Mouse (Mus musculus) cerebellum, adult 11 months (tissue): Measurements from ENCODE around the gene F830045P16Rik.
A peak's percentile ranks its signal among the peaks of the same experiment; 100 is the strongest.
"Not testable (repeated sequence)": the region's sequence is repeated elsewhere in the genome, so short reads cannot be mapped to it uniquely, and the experiment has no call there.

Experiments
- DNase-seq: peaks from one replicate; pipeline ENCODE4 v3.0.0; 2022

Gene F830045P16Rik

GRCm38 (mm10) chr2:129544919-129545318 is 8.5 kb upstream of the F830045P16Rik start:
- peak; percentile 97 for DNase-seq

DNA sequence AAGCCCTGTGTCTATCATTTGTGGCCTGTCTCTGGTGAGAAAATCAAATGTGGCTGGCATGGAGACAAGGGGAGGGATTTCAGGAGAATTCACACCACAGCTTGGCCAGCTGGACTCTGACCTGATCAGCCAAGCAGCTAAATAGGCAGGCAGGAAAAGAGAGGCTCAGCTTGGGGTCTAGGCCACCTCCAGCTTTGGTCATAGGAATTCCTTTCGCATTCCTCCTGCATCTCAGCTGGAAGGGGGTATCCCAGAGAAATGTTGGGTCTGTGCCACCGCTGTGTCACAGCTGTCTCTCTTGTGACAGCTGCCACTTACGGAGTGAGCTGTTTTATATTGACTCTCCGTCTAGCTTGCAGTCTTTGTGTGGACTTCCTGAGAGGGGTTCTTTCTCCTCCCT is 8.0 kb upstream of the F830045P16Rik start:
- DNase-seq = peak; percentile 89

- DNase-seq = no peak
These were observed 3.6 kb upstream of the F830045P16Rik start for GRCm38 (mm10) chr2:129540036-129540435.

GRCm38 (mm10) chr2:129539175-129539574 is 2.8 kb upstream of the F830045P16Rik start:
- no peak for DNase-seq

GRCm38 (mm10) chr2:129537926-129538325 is 1.5 kb upstream of the F830045P16Rik start:
- no peak for DNase-seq

GRCm38 (mm10) chr2:129537360-129537759 is 958 bp upstream of the F830045P16Rik start:
- DNase-seq = no peak

GRCm38 (mm10) chr2:129536926-129537325 is 524 bp upstream of the F830045P16Rik start:
- DNase-seq = no peak

DNA sequence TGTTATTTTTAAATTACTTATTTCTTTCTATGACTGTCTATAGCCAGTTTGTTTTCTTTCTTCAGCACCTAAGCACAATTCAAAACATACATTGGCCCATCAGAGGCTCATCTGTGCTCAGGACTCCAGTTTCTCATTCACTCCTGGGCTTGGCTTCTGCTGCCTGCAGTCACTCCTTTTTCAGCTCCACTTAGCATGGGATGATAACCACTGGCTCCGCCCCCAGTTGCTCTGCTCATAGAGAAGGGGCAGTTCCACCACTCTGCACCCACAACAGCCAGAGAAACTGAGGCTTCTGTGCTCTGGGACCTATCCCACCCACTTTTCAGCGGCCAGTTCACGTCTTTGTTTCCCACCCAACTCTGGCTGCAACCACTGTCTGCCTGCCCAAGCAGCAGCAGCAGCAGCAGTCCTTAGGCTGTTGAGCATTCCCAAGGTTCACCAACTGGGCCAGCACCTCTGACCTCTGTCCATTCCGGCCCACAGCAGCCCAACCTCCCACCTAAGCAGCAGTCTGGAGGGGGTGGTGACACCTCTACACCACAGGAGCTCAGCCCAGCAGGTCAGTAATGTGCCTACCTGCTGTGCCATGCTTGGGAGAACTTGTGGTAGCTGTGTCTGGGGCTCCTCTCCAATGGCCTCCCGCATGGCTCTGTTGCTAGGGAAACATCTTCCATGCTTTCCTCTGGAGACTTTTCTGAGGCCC is 1.4 kb downstream of the F830045P16Rik start:
- peak; percentile 6 for DNase-seq

- no peak for DNase-seq
These were observed 4.5 kb downstream of the F830045P16Rik start for GRCm38 (mm10) chr2:129531890-129532289.

DNA sequence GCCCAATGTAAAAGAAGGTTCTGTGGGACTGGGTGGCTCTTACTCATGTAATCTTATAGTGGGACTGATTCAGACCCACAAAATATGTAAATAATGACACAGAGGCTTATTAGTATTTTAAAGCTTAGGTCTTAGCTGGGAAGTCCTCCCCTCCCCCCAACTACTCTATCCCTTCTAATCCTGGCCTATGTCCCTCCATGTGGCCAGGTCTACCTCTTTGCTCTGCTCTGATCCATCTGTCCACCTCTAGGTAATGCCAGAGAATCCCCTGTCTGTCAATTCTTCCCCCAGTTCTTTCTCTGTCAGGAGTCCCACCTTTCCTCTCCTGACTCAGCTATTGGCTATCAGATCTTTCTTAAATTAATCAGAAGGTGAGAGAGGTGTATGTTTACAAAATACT is 5.3 kb downstream of the F830045P16Rik start:
- DNase-seq = no peak

GRCm38 (mm10) chr2:129529297-129530209 is 6.8 kb downstream of the F830045P16Rik start:
- peak; percentile 89 for DNase-seq

GRCm38 (mm10) chr2:129527916-129528315 is 8.5 kb downstream of the F830045P16Rik start:
- no peak for DNase-seq

DNA sequence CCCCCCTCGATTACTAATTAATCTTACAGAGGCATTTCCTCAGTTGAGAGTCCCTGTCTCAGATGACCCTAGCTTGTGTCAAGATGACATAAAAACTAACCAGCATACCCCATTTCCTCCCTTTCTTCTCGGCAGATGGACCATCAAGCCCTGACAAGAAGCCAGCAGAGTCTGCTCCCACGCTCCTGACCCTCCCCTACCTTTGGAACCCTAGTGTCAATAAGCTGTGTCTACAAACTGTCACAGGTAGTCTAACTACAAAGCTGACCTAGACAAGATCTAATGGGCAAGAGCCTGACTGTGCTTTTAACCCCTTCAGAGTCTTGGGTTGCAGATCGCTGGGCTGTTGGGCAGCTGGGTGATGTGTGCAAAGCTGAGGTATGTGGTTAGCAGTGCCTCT is 10.1 kb downstream of the F830045P16Rik start:
- DNase-seq = no peak

GRCm38 (mm10) chr2:129525644-129526043 is 10.8 kb downstream of the F830045P16Rik start:
- DNase-seq = no peak

- no peak for DNase-seq
These were observed 17.9 kb downstream of the F830045P16Rik start for GRCm38 (mm10) chr2:129518526-129518925.

DNA sequence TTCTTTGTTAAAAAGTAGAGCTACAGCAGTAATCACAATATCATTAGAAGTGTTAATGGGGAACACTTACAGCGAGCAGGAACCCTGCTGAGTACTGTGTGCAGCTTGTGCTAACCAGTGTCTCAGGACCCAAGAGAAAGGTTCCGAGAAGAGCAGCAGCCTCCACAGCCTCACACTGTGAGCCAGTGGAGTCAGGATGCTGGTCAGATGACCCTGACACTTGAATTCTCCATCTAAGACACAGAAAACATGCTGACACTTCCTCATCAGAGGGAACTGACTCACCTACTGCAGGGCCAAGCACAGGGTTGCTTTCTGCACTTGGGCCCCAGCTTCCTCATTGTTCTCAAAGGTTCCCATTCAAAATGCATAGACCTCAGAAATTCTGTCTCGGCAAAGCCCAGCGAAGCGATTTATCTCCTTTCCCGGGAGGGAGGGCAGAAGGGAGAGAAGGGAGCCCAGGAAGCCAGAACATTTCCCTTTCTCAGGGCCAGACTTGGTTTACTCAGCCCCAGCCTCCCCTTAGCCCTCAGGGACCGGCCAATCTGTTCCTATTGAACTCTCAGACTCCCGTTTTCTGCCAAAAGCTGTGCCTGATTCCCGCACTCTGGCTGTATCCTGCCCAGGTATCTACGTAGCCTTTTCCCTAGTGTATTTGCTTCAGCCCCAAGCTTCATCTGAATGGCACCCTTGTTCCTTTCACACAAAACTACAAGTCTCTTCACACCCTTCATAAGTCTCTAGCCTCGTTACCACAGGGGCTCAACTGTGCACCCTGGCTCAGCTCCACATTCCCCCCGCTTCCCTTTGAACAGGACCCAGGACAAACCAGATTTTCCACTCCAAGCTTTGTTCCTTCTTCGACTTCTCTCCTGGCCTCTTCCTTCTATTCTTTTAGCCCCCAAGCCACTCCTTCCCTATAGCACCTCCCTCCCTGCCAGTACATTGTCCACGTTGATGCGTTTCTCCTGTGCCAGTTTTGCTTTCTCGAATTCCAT is 21.2 kb downstream of the F830045P16Rik start:
- DNase-seq = no peak

DNA sequence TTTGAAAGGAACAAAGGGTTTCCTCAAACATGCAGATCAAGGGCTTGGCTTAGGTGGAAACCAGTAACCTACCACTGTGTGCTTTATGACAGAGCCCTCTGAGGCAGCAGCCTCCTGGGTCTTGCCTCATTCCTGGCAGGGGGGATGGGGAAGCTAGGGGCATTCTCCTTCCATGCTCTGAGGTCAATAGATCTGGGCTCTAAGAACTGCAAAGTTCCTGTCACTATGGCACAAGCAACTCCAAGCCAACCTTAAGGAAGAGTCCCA is 22.1 kb downstream of the F830045P16Rik start:
- DNase-seq = no peak

GRCm38 (mm10) chr2:129513546-129514400 is 22.6 kb downstream of the F830045P16Rik start:
- DNase-seq = no peak

DNA sequence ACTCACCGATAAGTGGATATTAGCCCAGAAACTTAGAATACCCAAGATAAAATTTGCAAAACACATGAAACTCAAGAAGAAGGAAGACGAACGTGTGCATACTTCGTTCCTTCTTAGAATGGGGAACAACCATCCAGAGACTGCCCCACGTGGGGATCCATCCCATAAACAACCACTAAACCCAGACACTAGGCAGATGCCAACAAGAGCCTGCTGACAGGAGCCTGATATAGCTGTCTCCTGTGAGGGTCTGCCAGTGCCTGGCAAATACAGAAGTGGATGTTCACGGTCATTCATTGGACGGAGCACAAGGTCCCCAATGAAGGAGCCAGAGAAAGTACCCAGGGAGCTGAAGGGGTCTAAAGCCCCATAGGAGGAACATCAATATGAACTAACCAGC is 24.3 kb downstream of the F830045P16Rik start:
- DNase-seq = not testable (repeated sequence)

DNA sequence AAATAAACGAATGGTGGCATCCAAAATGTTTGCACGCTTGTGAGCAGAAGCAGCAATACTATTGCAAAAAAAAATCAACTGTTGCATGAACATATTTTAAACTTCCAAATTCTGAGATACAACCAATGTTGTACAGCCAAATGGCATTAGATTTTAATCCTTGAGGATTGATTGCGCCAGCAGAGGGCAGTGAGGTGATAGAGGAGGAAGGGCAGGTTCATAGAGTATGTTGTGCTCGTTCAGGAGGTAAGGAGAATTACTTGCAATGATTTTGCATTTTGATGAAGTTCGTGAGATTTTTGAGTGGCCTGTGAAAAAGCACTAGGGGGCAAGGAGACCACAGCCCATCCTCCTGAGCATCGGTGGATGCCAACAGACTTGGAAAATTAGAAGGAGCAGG is 33.8 kb downstream of the F830045P16Rik start:
- peak; percentile 64 for DNase-seq

DNA sequence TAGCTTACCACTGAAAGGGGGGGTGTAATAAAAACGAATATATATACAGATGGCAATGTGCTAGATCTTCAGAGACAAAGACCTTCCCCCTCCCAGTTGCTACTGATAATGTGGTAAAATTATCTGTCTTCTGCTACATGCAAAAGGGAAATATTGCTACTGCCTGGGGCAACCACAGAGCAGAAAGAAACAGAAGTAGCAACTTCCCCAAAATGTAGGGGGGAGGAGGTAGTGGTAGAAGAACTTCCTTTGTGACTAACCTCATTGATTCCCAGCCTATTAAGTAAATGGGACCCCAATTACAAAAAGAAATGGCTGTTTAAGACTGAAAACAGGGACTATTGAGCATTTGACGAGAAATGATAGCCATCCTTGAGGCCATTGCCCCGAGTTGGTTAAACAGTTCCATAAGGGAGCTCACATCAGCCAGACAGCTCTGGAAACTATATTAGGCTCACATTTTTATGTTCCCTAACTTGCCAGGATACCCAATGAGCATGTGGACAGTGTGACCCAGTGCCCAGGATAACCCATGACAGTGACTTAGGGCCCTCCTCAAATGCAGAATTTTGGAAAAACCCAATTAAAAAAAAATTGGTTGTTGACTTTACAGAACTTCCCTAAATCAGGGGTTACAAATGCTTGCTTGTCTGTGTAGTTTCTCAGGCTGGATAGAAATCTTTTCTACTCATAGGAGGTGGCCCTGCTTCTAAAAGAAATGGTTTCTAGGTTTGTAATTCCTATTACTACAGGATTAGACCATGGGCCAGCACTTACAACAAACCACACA is 46.7 kb downstream of the F830045P16Rik start:
- DNase-seq = no peak
